Mouse (Mus musculus) embryonic fibroblast, embryonic 13.5 days (primary cell): Measurements from ENCODE around the gene Il4i1.

ENCODE experiments used
- CTCF ChIP-seq: IDR thresholded peaks from 2 replicates; pipeline ENCODE4 v1.5.1; 2011; ENCODE audit warnings: mild to moderate bottlenecking, control low read depth, low read length, moderate library complexity, borderline replicate concordance; ENCODE audit not compliant: insufficient read depth
- POLR2A ChIP-seq: IDR thresholded peaks from 2 replicates; pipeline ENCODE4 v1.6.1; 2011; ENCODE audit warnings: low read depth, mild to moderate bottlenecking, control low read depth, low read length, moderate library complexity

GRCm38 (mm10) chr7:44886964-44887363, 70.8 kb downstream of the Il4i1 start:
- TF ChIP-seq CTCF (no peak), POLR2A (no peak)
